Mouse (Mus musculus) C2C12 (cell line): ENCODE measurements at regions not wholly inside any gene's neighbourhood (a gene's known extent, or its start where the extent isn't known, plus 50 kb on each side); places are given as distances from the start of the nearest gene placed in this dataset.

Experiments used
- CEBPB ChIP-seq: IDR thresholded peaks from one replicate; pipeline ENCODE4 v1.6.1; 2011; ENCODE audit warnings: low read depth, mild to moderate bottlenecking, control low read depth, moderate library complexity
- CTCF ChIP-seq: IDR thresholded peaks from one replicate; pipeline ENCODE4 v1.5.1; 2011; ENCODE audit not compliant: control insufficient read depth, insufficient read depth, insufficient read length
- MAX ChIP-seq: IDR thresholded peaks from one replicate; pipeline ENCODE4 v1.6.1; 2011; ENCODE audit warnings: mild to moderate bottlenecking, control low read depth
- MYOD1 ChIP-seq: IDR thresholded peaks from one replicate; pipeline ENCODE4 v1.6.1; 2011; ENCODE audit warnings: low read depth; ENCODE audit not compliant: control insufficient read depth, insufficient read length
- MYOG ChIP-seq: IDR thresholded peaks from one replicate; pipeline ENCODE4 v1.6.1; 2011; ENCODE audit not compliant: control insufficient read depth, insufficient read length; ENCODE audit errors: extremely low read depth
- USF1 ChIP-seq: IDR thresholded peaks from one replicate; pipeline ENCODE4 v1.6.1; 2011; ENCODE audit warnings: low read depth, mild to moderate bottlenecking, control low read depth, moderate library complexity

DNA sequence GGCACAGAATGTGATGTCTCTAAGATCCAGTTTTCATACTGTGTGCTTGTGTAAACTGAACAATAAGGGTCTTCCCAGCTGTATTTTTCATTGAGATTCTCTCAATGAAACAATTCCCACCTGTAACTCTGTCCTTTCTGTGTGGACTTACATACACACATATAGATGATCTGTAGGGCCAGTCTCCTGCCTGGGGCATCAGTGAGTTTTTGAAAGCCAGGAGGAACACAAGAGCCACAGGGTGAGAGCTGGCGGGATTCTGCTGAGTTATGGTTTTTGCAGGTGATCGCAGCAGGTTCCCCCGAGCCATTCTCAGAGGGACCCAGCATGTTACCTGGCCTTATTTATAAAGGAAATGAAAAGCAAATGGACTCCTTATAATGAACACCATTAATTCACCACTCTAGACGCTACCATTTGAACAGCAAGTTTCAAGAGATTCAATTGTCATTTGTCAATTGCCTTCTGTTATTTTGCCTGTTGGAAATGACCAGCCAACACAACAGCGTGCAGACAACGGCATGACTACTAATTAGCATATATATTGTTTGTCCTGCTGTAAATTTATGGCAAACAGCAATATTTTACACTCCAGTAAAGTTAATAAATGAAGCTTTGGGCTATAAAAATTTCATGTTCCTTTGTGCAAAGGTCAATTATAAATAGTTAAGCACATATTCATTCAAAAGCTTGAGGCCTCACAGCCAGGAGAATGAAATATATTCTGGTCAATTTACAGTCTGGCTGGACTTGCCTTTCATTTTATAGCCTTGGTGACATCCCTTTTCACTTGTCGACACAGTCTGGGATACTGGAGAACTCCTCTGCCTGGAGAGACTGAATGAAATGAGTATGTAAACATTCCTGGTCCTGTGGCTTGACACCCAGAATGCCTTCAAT is 330.8 kb downstream of the Brinp1 start:
- TF ChIP-seq CTCF: no peak
- no peak for TF ChIP-seq MAX
- no peak for TF ChIP-seq MYOD1
- no peak for TF ChIP-seq CEBPB
- TF ChIP-seq USF1: no peak
- no peak for TF ChIP-seq MYOG
